Mouse (Mus musculus) midbrain, embryonic 14.5 days (tissue): ENCODE data around the gene Gp9. TPM values are rescaled to one million over a fixed set of nuclear protein-coding genes. Genes with fewer than 3 reads are reported as not detected.

Experiments
- ATAC-seq: fragments of 200-750 bp; cut with Nextera tagmentation; 2 replicates; pipeline ENCODE4 v1.8.0; 2017; ENCODE audit warnings: moderate number of reproducible peaks, moderate library complexity; ENCODE audit not compliant: low FRiP score, low TSS enrichment
- DNase-seq: peaks from one replicate; pipeline ENCODE4 v3.0.0-alpha.2; 2015
- H3K27ac ChIP-seq: fragments of 300-500 bp; sonication (generic); replicated peaks from 2 replicates; pipeline ENCODE4 v1.5.1; 2014; ENCODE audit warnings: mild to moderate bottlenecking, low read depth, low read length, moderate library complexity
- H3K27me3 ChIP-seq: fragments of 300-500 bp; sonication (generic); 2 replicates; pipeline ENCODE4 v1.6.1; 2014; ENCODE audit warnings: low read length, control low read depth, mixed read lengths; ENCODE audit not compliant: control insufficient read depth, insufficient read depth
- H3K36me3 ChIP-seq: fragments of 300-500 bp; sonication (generic); 2 replicates; pipeline ENCODE4 v1.6.1; 2014; ENCODE audit warnings: low read length, control low read depth; ENCODE audit not compliant: control insufficient read depth, insufficient read depth
- H3K4me1 ChIP-seq: fragments of 300-500 bp; sonication (generic); 2 replicates; pipeline ENCODE4 v1.6.1; 2014; ENCODE audit warnings: mild to moderate bottlenecking, antibody characterized with exemption, low read length, control low read depth; ENCODE audit not compliant: control insufficient read depth, insufficient read depth
- H3K4me2 ChIP-seq: fragments of 300-500 bp; sonication (generic); 2 replicates; pipeline ENCODE4 v1.6.1; 2014; ENCODE audit warnings: mild to moderate bottlenecking, low read length, moderate library complexity
- H3K4me3 ChIP-seq: fragments of 300-500 bp; sonication (generic); replicated peaks from 2 replicates; pipeline ENCODE4 v1.5.1; 2014; ENCODE audit warnings: low read depth, low read length
- H3K9ac ChIP-seq: fragments of 300-500 bp; sonication (generic); replicated peaks from 2 replicates; pipeline ENCODE4 v1.6.1; 2014; ENCODE audit warnings: mild to moderate bottlenecking, low read length, moderate library complexity
- H3K9me3 ChIP-seq: fragments of 300-500 bp; sonication (generic); 2 replicates; pipeline ENCODE4 v1.6.1; 2016; ENCODE audit warnings: low read length, control low read depth, mixed read lengths; ENCODE audit not compliant: control insufficient read depth
- WGBS: fragments of 180-500 bp; shearing (Covaris S2); extraction: QIAGEN DNeasy Blood & Tissue Kit; methylation state at CpG from one replicate; pipeline ENCODE4 v1.1.7; 2014; 5-methylcytosine and 5-hydroxymethylcytosine counted together
- polyA plus RNA-seq: library from polyadenylated mRNA; unstranded; fragments of >200 nt; fragmentation: Nextera tagmentation; extraction: Ambion mirVana; gene quantifications from 2 replicates; pipeline ENCODE4 v1.2.1, GENCODE M21; 2014

Gene Gp9
- polyA plus RNA-seq, 1 experiment from 2014 or later, result 0.66 TPM

DNA sequence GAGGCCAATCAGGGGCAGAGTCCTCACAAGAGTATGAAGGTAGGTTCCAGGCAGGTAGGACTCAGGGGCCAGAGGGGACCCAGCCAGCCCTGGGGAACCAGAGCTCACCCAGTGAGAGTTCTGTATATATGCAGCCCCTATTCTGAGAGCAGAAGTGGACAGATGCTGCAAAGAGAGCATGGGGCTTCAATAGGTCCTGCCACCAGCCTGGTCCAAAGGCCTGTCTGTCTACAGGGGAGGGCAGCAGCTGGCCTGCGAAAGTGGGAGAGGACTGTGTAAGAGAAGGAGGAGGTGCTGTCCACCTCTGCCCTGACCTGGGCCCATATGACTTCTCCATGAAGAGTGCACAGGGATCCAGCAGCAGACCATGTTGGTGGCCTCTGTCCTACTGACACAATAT, 1.2 kb upstream of the Gp9 start:
- Histone ChIP-seq H3K36me3 (no peaks in the 10 kb centered on the region), H3K9ac (no peak overlapping the region), H3K4me3 (no peak overlapping the region), H3K4me1 (no peaks in the 10 kb centered on the region), H3K4me2 (no peak overlapping the region), H3K9me3 (no peaks in the 10 kb centered on the region), H3K27me3 (no peaks in the 10 kb centered on the region), H3K27ac (no peak overlapping the region)
- ATAC-seq (no peak), DNase-seq (no peak)
- WGBS, result 92% methylated on average over 1 of the region's 1 CpGs

DNA sequence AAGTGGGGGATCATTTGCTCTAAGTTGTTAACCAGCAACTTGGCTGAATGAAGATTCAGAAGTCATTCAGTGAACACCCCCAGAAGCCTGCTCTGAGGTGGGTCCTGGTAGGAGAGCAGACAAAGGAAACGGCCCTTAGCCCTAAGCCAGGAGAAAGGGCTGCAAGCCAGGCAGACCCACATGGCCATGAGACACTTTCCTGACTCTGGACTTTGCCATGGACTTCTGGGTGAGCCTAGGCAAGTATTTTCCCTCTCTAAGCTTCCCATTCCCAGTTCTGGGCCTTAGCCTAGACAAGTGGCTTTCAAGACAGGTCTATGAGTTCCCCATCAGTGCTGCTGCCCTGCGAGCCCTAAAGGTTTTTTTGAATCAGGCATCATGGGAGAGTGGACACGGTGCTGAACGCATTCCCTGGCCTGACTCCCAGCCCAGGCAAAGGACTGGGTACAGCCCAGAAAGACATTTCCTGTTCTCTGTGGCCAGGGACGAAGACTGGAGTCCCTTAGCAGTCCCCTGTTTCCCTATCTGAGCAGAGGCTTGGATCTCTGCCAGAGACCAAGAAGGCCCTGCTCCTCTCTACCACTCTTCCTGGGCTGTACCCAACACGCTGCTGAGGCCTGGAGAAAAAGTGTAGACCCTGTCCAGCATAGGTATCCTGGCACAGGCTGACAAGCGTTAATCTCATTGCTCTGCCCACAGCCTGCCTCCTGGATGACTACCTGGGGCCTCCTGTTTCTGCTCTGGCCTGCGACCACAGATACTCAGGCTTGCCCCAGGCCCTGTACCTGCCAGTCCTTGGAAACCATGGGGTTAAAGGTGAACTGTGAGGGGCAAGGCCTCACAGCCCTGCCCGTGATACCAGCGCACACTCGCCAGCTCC, 662 bp downstream of the Gp9 start:
- ATAC-seq, result no peak
- H3K4me2 ChIP-seq, result no peak overlapping the region
- no peaks in the 10 kb centered on the region for H3K36me3 ChIP-seq
- H3K4me1 ChIP-seq, result no peaks in the 10 kb centered on the region
- H3K9me3 ChIP-seq, result no peaks in the 10 kb centered on the region
- no peak overlapping the region for H3K4me3 ChIP-seq
- H3K27me3 ChIP-seq, result no peaks in the 10 kb centered on the region
- no peak for DNase-seq
- 83% methylated on average over 11 of the region's 11 CpGs for WGBS
- H3K27ac ChIP-seq, result no peak overlapping the region
- H3K9ac ChIP-seq, result no peak overlapping the region

DNA sequence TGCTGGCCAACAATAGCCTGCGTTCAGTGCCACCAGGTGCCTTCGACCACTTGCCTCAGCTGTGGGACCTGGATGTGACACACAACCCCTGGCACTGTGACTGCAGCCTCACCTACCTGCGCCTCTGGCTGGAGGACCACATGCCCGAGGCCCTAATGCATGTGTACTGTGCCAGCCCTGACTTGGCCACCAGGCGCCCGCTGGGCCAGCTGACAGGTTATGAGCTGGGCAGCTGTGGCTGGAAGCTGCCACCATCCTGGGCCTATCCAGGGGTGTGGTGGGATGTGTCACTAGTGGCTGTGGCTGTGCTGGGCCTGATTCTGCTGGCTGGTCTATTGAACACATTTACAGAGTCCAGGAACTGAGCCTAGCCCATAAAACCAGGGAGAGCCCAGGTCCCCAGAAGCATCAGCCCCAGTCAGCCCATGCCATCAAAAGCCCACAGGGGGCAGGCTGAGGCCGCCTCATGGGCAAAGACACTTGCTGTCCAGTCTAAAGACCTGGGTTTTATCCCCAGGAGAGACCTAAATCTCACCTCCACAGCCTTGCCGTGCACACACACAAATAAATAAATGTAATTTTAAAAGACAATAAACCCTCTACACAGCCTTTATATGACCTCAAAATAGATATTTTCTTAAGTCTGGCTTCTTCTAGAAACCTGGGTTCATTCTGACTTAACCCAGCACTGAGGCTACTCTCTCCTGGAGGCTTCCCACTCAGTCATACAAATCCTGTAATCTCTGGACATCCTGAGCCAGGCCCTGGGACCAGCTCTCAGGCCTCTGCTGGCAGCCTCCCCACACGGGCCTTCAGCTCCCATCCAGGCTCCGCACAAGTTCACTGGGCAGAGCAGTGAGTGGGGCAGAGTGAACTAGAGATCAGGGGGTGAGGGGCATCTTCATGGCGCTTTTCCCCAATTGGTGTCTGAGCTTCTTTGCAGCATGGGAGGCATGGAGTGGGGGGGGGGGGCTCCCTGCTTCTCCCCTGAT, 1.6 kb downstream of the Gp9 start:
- no peak for ATAC-seq
- no peaks in the 10 kb centered on the region for H3K9me3 ChIP-seq
- no peak for DNase-seq
- H3K4me2 ChIP-seq, result no peak overlapping the region
- no peak overlapping the region for H3K9ac ChIP-seq
- 86% methylated on average over 11 of the region's 11 CpGs for WGBS
- no peak overlapping the region for H3K27ac ChIP-seq
- H3K4me1 ChIP-seq, result no peaks in the 10 kb centered on the region
- no peaks in the 10 kb centered on the region for H3K27me3 ChIP-seq
- no peak overlapping the region for H3K4me3 ChIP-seq
- no peaks in the 10 kb centered on the region for H3K36me3 ChIP-seq

DNA sequence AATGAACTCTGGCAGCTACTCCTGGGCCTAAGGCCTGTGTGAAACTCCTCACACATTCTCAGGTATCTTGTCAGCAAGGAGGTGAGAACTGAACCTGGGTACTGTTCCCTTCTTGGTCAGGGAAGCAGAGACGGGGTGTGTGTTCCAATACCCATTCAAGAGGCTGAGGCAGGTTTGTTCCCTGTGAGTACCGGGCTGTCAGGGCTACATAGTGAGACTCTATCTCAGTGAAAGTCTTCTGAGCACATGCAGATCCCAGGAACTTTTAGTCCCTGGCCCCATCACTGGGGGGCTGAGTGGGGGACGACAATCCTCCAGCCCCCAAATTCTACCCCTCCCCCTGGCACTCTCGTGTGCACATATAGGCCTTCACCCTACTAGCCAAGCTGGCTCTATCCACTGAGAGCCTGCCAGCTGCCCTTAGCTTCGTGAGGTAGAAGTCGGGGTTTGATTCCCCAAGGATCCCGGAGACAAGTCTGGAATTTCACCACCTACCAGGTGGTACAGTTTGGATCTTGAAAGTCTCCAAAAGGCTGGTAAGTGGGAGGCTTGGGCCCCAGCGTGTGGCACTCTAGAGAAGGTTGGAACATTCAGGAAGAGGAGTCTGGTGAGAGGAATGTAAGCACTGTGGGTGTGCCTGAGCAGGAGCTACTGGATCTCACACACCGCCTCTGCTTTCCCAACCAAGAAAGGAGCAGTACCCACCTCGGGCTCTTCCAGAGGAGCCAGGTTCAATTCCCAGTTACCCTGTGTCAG, 2.9 kb downstream of the Gp9 start:
- no peak overlapping the region for H3K4me3 ChIP-seq
- no peak overlapping the region for H3K27ac ChIP-seq
- H3K27me3 ChIP-seq, result no peaks in the 10 kb centered on the region
- no peaks in the 10 kb centered on the region for H3K36me3 ChIP-seq
- no peak overlapping the region for H3K9ac ChIP-seq
- no peak for DNase-seq
- no peak for ATAC-seq
- no peaks in the 10 kb centered on the region for H3K9me3 ChIP-seq
- 83% methylated on average over 10 of the region's 10 CpGs for WGBS
- H3K4me1 ChIP-seq, result no peaks in the 10 kb centered on the region
- no peak overlapping the region for H3K4me2 ChIP-seq

DNA sequence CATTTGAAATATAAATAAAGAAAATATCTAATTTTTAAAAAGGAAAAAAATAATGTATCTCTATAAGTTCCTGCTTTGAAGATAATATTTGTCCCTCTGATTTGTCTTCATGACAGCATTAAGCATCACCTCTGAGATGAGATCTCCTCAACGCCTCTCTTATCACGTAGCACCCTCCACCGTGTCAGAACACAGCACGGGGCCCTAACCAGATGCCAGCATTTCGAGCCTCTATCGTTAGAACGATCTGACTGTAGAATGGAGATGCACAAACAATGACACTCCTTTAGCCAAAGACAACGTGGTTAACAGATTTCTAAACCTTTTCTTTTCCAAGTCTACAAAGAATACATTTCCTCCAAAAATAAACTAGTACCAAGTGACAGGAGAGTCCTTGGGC, 6.2 kb downstream of the Gp9 start:
- H3K4me3 ChIP-seq, result no peak overlapping the region
- no peak overlapping the region for H3K9ac ChIP-seq
- no peak for DNase-seq
- no peak overlapping the region for H3K27ac ChIP-seq
- H3K27me3 ChIP-seq, result no peaks in the 10 kb centered on the region
- no peak for ATAC-seq
- no peaks in the 10 kb centered on the region for H3K36me3 ChIP-seq
- H3K4me2 ChIP-seq, result no peak overlapping the region
- H3K4me1 ChIP-seq, result peaks cover 3% of the 10 kb centered on the region; the same call in 1 of the 2 replicates
- H3K9me3 ChIP-seq, result no peaks in the 10 kb centered on the region
- WGBS, result 86% methylated on average over 8 of the region's 8 CpGs

DNA sequence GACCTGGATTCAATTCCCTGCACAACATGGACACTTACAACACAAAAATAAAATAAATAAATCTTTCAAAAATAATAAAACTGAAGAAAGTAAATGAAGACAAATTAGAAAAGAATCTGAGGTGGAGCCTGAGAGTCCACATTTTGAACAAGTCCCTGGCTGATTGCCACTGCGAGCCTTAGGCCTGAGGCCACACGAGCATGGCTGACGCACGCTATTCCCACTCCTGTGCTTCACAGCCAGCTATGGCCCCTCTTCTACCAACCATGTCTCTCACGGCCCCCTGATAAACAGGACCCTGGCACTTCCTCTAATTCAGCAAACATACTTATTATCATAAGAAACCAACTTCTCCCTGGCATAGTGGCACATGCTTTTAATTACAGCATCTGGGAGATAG, 8.7 kb downstream of the Gp9 start:
- 91% methylated on average over 5 of the region's 5 CpGs for WGBS

DNA sequence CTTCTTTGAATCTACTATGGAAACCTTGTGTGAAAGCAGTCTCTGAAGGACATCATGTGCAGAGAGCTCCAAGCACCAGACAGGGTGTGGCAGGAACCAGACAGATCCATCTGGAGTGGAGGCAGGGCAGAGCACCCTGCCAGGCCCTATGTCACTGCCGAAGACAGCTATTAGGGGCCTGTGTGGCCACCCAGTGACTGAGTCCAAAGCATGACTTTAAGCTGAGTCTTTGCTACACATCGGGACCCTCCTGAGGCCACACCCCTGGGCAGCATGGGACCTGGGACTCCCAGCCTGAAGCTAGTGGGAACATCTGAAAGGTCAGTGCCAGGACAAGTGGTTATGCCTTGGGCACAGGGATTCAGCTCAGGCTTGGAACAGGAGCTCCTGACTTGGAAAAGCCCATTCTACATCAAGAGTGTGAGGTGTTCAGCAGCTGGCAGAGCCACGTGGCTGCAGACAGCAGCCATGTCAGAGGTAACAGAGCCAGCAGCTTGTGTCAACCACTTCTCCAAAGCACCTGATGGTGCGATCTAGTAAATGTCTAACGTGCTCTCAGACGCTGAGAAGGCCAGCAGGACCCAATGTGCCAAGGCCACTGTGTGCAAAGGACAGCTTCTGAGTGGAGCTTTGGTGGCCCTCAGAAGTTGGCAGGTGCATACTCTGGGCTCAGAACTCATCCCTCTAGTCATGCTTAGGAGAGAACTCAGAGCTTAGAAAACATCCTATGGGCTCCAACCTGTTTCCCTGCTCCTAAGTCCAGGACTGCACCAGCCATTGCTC, 9.4 kb downstream of the Gp9 start:
- no peak for DNase-seq
- WGBS, result 87% methylated on average over 6 of the region's 6 CpGs

More for the DNA sequence above, 8.7 kb downstream of the Gp9 start:
- Histone ChIP-seq H3K4me3 (no peak overlapping the region), H3K9me3 (no peaks in the 10 kb centered on the region), H3K9ac (no peak overlapping the region), H3K27me3 (no peaks in the 10 kb centered on the region), H3K36me3 (0 out of 2 replicates have a peak, but pooled peaks cover 3% of the 10 kb centered on the region), H3K4me1 (peaks cover 10% of the 10 kb centered on the region), H3K27ac (no peak overlapping the region), H3K4me2 (no peak overlapping the region)
- ATAC-seq, result no peak
- DNase-seq, result no peak

More for the DNA sequence above, 9.4 kb downstream of the Gp9 start:
- no peak overlapping the region for H3K4me2 ChIP-seq
- H3K4me3 ChIP-seq, result no peak overlapping the region
- H3K27me3 ChIP-seq, result no peaks in the 10 kb centered on the region
- H3K9ac ChIP-seq, result no peak overlapping the region
- H3K36me3 ChIP-seq, result peaks cover 6% of the 10 kb centered on the region
- peaks cover 10% of the 10 kb centered on the region for H3K4me1 ChIP-seq
- ATAC-seq, result no peak
- H3K9me3 ChIP-seq, result no peaks in the 10 kb centered on the region
- H3K27ac ChIP-seq, result no peak overlapping the region
